Mouse (Mus musculus): Measurements from ENCODE around the gene Gm10271.

Gene Gm10271

DNA sequence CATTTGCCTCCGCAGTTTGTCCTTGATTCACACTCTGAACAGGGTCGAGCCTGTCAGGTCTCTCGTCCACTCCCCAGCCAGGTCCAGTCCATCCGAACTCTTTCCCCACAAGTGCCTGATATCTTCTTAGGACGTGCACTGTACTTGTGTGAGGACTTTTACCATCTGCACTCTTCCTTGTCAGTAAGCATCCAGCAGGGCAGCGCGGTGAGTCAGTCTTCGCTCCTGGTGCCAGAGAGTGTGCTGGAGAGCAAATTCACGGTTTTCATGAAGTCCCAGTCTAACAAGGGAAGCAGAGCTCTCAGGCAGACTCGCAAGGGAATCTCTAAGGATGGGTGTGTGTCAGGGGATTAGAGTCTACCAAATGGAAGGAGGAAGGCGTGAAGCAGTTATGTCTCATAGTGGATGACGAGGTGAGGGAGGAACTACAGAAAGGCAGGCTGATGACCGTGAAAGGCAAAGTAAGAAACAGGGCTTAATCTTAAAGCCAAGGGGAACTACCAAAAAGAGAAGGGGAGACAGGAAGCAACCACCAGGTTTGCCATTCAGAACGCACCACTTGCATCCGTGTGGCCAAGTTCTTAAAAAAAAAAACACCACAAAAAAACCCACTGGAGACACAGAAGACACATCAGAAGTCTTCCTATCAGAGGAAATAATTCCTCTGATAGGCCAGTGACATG lies 40.8 kb downstream of the Gm10271 start:
- no peak for DNase-seq

- no peak for DNase-seq
Measured at GRCm38 (mm10) chr10:116930936-116931335, 41.5 kb downstream of the Gm10271 start.

- DNase-seq = no peak
Measured at GRCm38 (mm10) chr10:116930506-116930905, 41.9 kb downstream of the Gm10271 start.

DNA sequence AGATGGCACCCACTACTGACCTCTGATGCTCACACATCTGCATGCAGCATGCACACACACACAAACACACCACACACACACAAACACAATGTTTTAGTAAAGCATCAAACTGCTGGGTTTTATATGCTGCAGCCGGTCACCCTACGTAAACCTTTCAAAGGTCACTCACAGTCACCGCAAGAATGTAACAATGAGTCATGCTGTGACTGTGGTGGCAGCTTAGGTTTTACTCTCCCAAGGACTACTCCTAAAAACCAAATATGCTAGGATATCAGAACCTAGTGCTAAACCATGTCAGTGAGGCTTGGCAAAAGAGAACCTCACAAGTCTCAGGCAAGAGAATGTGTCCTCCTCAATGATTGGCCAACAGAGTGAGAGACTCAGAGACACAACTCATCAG lies 43.6 kb downstream of the Gm10271 start:
- DNase-seq = no peak

- DNase-seq = no peak
Measured at GRCm38 (mm10) chr10:116926428-116927113, 45.8 kb downstream of the Gm10271 start.

GRCm38 (mm10) chr10:116923651-116924495 lies 48.5 kb downstream of the Gm10271 start:
- no peak for DNase-seq

GRCm38 (mm10) chr10:116922161-116922560 lies 50.2 kb downstream of the Gm10271 start:
- no peak for DNase-seq

GRCm38 (mm10) chr10:116921416-116921815 lies 51.0 kb downstream of the Gm10271 start:
- DNase-seq = no peak

GRCm38 (mm10) chr10:116920641-116921040 lies 51.8 kb downstream of the Gm10271 start:
- DNase-seq = no peak

DNA sequence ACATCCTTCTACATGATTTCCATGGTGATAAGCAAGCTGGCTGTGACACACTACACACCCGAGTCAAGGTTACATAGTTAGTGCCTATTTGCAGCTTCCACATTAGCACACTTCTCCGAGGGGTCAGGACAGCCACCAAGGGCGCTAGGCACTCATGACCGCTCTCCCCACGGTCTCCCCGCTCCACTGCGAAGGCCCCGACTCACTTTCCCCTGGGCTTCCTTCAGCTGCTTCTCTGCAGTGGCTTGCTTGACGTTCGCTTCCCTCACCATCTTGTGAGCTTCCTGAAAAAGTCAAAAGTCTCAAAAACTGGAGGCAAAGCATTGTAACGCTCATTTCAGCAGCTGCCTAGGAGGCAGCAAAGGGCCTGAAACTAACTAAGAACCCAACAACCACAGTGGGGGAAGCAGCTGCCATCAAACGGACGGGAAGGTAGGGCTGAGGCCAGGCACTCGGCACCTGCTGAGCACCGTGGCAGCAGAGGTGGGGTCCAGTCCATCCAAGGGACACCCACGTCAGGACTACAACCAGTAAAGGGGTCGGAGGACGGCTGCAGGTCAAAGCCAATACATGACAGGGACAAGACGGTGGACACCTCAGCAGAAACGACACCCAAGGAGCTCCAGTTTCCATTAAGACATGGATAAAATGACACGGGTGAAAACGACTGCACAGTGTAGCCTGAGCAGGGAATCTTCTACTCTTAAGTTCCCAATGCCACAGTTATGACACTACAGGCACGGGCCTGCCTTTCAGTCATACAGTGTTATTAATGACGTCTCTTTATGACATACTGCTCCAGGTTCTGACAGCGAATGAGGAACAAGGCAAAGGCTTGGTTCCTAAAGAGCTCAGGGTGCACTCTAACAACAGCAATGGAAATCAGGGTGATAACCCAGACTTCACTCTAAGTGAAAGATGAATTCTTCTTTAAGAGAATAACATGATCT lies 52.8 kb downstream of the Gm10271 start:
- DNase-seq = no peak

DNA sequence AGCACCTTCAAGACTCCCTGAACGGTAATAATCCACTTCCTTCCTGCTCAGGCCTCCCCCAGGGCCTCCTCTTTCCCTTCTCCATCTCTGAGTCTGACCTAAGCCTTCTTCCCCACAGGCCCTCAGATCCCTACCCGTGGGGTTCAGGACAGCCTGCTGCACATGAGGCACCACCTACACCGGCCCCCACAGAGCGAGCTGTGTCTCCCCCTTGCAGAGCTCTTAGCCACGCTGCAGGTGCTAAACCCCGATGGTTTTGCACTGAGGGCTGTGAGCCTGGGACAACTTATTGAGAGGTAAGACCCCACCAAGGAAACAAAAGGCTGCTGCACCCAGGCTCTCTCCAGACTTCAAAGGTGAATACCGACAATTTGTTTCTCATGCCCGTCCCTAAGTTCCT lies 55.8 kb downstream of the Gm10271 start:
- DNase-seq = no peak

DNA sequence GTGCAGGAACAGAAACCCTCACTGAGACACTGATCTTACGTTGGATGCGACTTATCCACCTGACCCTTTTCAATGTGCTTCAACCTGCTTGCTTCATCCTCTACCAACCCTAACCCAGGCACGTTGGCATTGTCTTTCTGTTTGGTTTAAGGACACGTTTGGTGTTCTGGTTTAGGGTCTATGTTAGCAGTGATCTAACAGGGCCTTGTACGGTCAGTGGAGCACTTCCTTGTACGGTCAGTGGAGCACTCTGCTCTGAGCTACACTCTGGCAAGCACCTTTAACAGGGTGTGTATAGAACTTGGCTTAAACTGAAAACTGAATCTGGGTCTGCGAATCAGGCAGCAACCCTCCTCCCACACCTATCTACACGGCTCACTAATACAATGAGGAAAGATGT lies 57.1 kb downstream of the Gm10271 start:
- no peak for DNase-seq

GRCm38 (mm10) chr10:116914586-116914985 lies 57.8 kb downstream of the Gm10271 start:
- DNase-seq = no peak

DNA sequence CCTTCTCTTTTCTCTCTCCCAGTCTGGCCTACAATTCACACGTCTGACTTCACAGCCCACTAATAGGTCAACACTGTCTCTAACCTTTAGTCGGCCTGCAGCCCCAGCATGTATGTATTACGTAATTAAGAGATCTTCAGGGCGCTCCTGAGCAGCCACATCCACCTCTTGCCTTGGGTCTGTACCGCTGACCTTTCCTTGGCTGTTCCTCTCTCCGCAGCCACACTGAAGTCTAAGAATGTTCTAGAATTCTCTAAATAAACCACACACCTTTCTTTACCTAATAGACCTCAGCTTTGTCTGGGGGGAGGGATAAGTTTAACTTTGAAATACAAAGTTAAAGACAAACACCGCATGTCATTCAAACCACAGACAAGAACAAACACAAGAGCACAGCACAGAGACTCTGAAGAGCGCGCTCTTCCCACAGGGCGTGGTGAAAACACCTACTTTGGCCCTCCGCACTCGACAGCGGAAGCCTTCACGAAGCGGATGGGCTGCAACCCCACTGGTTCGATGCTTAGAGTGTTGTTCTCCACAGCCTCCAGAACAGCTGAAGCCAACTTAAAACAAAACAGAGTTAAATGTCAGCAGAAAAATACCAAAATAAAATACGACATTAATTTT lies 58.6 kb downstream of the Gm10271 start:
- no peak for DNase-seq

DNA sequence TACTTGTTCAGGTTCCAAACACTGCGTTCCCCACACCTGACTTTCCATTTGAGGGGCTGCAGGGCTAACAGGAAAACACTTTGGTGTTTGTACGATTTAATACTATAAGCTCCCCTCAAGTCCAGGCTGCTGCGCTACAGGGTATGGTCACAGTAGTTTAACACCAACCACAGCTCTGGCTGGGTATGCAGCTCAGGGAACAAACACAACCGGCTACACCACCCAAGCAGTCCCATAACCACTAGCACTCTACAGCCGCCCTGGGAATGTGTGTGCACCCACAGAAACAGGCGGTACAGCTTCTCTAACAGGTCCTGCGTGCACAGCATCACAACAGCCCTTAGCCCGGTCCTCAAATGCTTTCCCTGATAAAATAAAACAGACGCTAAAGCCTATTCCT lies 59.6 kb downstream of the Gm10271 start:
- DNase-seq = no peak

GRCm38 (mm10) chr10:116908901-116909642 lies 63.3 kb downstream of the Gm10271 start:
- no peak for DNase-seq

All from retina, postnatal 1 day (tissue).